ENCODE assay signal across 27 mouse cellular contexts in the genomic region with DNA sequence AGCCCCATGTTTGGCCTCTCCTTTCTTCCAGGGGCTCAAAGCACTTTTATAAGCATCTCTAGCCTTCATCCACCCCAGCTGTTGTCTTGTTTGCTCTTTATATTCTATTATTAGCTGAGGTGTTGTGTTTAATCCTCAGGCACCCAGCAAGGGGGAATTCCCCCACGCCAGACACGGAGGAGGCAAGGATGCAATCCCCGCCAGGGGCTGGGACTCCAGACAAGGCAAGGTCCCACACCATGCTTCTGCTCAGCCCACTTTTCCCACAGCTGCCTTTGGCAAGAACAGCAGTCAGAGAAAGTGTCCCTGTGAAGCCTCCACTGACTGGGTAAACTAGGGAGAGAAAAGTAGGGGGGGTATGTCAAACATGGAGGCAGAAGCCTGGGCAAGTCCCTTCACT. TPM values are rescaled to one million over a fixed set of nuclear protein-coding genes. Genes with fewer than 3 reads are reported as not detected.
DNase-seq lines count a peak whose midpoint lies in the region; ATAC-seq and TF ChIP-seq lines count a peak whose summit lies in the region.
"Had no signal": no experiment of that assay in that cellular context is flagged by ENCODE, and none has a peak within 500 bp of the region (broad histone marks: within the 10 kb centered on the region; RNA-seq: fewer than 3 reads in every experiment).

No protein-coding gene starts in this region.

- no peak for TF ChIP-seq POLR2A in lung, adult 2 months (IDR thresholded peaks at IDR 0.05; ENCODE audit: borderline replicate concordance, extremely low read depth, low read depth, low read length)

- no peak for TF ChIP-seq CTCF in lung, adult 2 months (IDR thresholded peaks at IDR 0.05; ENCODE audit: insufficient read depth, low read length)
- no peak for TF ChIP-seq CTCF in stomach, postnatal 0 days (IDR thresholded peaks at IDR 0.05; ENCODE audit: low read depth)

- WGBS in lung, adult 2 months = 79% methylated on average over 3 of the region's 3 CpGs
- 77% methylated on average over 3 of the region's 3 CpGs for WGBS in stomach, embryonic 16.5 days
- WGBS in stomach, postnatal 0 days = 50% methylated on average over 3 of the region's 3 CpGs

- H3K4me2 ChIP-seq in stomach, embryonic 16.5 days (ENCODE audit: low read depth, low read length) = no peak overlapping the region
- no peak overlapping the region for H3K4me2 ChIP-seq in stomach, postnatal 0 days (replicated peaks; ENCODE audit: low read depth)
- H3K4me2 ChIP-seq: embryonic facial prominence, embryonic 13.5 days; embryonic facial prominence, embryonic 15.5 days; forebrain, embryonic 12.5 days had no signal

- H3K4me1 ChIP-seq in lung, adult 2 months (ENCODE audit: control insufficient read depth, insufficient read depth, low read length) = no peaks in the 10 kb centered on the region
- peaks cover 17% of the 10 kb centered on the region for H3K4me1 ChIP-seq in stomach, embryonic 16.5 days (ENCODE audit: control insufficient read depth, insufficient read depth, low read length)
- no peaks in the 10 kb centered on the region for H3K4me1 ChIP-seq in stomach, postnatal 0 days (replicated peaks; ENCODE audit: control insufficient read depth, insufficient read depth)

- H3K9ac ChIP-seq in stomach, embryonic 16.5 days (ENCODE audit: low read length) = no peak overlapping the region
- H3K9ac ChIP-seq in stomach, postnatal 0 days (ENCODE audit: low read length) = no peak overlapping the region
- H3K9ac ChIP-seq: embryonic facial prominence, embryonic 13.5 days; embryonic facial prominence, embryonic 15.5 days; forebrain, embryonic 12.5 days had no signal

- DNase-seq in heart, adult 11 months = peak; percentile 86
- no peak for DNase-seq in heart, postnatal 14 days
- peak; percentile 62 for DNase-seq in lung, postnatal 10 days
- no peak for DNase-seq in lung, adult 2 months
- DNase-seq in stomach, postnatal 0 days (ENCODE audit: low spot score) = no peak
- DNase-seq: adrenal gland, adult 8-10 months; adrenal gland, postnatal 14 days; adrenal gland, postnatal 36 days; B cell, adult 2 months; cerebellum, adult 11-12 months; cerebellum, adult 2 months; cerebellum, adult 9-10 months; cerebellum, postnatal 10 days; cerebellum, postnatal 25 days had no signal

- H3K27me3 ChIP-seq in stomach, embryonic 16.5 days (ENCODE audit: control insufficient read depth, insufficient read depth, low read length) = no peaks in the 10 kb centered on the region
- H3K27me3 ChIP-seq in stomach, postnatal 0 days (ENCODE audit: control insufficient read depth, insufficient read depth, low read length) = no peaks in the 10 kb centered on the region
- H3K27me3 ChIP-seq: CH12.LX; embryonic facial prominence, embryonic 13.5 days; embryonic facial prominence, embryonic 15.5 days; forebrain, embryonic 12.5 days; Patski had no signal

- H3K4me3 ChIP-seq in lung, adult 2 months (replicated peaks; ENCODE audit: extremely low read depth, low read depth, low read length) = no peak overlapping the region
- H3K4me3 ChIP-seq in stomach, embryonic 16.5 days (replicated peaks; ENCODE audit: low read length) = no peak overlapping the region
- no peak overlapping the region for H3K4me3 ChIP-seq in stomach, postnatal 0 days (ENCODE audit: low read depth, low read length)
- H3K4me3 ChIP-seq: embryonic facial prominence, embryonic 13.5 days; embryonic facial prominence, embryonic 15.5 days; erythroblast, embryonic 14.5 days; forebrain, embryonic 10.5 days; forebrain, embryonic 12.5 days had no signal

- ATAC-seq in stomach, embryonic 16.5 days (ENCODE audit: insufficient read depth, low FRiP score) = no peak
- no peak for ATAC-seq in stomach, postnatal 0 days (ENCODE audit: low FRiP score, low TSS enrichment)
- ATAC-seq: activated CD4-positive, CD25-positive, alpha-beta regulatory T cell, adult 4 months; CD4-positive, CD25-positive, alpha-beta regulatory T cell, adult 4 months; forebrain, embryonic 14.5 days; forebrain, embryonic 16.5 days; Patski had no signal

- H3K36me3 ChIP-seq in stomach, embryonic 16.5 days (ENCODE audit: control insufficient read depth, insufficient read depth, low read length) = no peaks in the 10 kb centered on the region
- H3K36me3 ChIP-seq in stomach, postnatal 0 days (ENCODE audit: control insufficient read depth, insufficient read depth, low read length) = no peaks in the 10 kb centered on the region
- H3K36me3 ChIP-seq: embryonic facial prominence, embryonic 13.5 days; embryonic facial prominence, embryonic 15.5 days; forebrain, embryonic 10.5 days; forebrain, embryonic 12.5 days; G1E had no signal

- intact Hi-C loops in heart, postnatal 14 days (cut with DNase I) = no loop called here

- peak overlapping the region; percentile 9; the same call in 1 of the 2 replicates for H3K27ac ChIP-seq in stomach, embryonic 16.5 days (ENCODE audit: low read length)
- no peak overlapping the region for H3K27ac ChIP-seq in stomach, postnatal 0 days (replicated peaks)
- H3K27ac ChIP-seq: embryonic facial prominence, embryonic 15.5 days; forebrain, embryonic 10.5 days; forebrain, embryonic 12.5 days had no signal

- H3K9me3 ChIP-seq in stomach, embryonic 16.5 days (replicated peaks; ENCODE audit: control insufficient read depth, low read length) = no peaks in the 10 kb centered on the region
- H3K9me3 ChIP-seq in stomach, postnatal 0 days (ENCODE audit: control insufficient read depth, low read length) = no peaks in the 10 kb centered on the region
- H3K9me3 ChIP-seq: embryonic facial prominence, embryonic 13.5 days; embryonic facial prominence, embryonic 15.5 days; forebrain, embryonic 10.5 days; forebrain, embryonic 12.5 days; G1E had no signal

- no peak for TF ChIP-seq EP300 in stomach, postnatal 0 days (optimal IDR thresholded peaks at IDR 0.05)

RNA-seq across cellular contexts. Expression of a gene that starts 36.9 kb away (rescaled TPM):
- 10 to 100 TPM; 32.4 to 36.3 TPM for total RNA-seq in heart, postnatal 14 days (2021)
- 22.6 and 25.2 TPM in 2 replicates for polyA plus RNA-seq in lung, adult 2 months (2012; rRNA removed)
- polyA plus RNA-seq in stomach, embryonic 16.5 days (2015; fragmentation: Nextera tagmentation; extraction: Ambion mirVana) = 13.3 and 14.3 TPM in 2 replicates
- 10.5 and 11.7 TPM in 2 replicates for polyA plus RNA-seq in stomach, postnatal 0 days (2015; fragmentation: Nextera tagmentation; extraction: Ambion mirVana)

Comparison
In these comparisons a context has a peak if more than half of its experiments do, and no peak if none do; other contexts are left out.
1. DNase-seq: peak in heart, adult 11 months (single experiment) and lung, postnatal 10 days (single experiment); none in heart, postnatal 14 days (0 of 2), lung, adult 2 months (single experiment) and stomach, postnatal 0 days (single experiment).